ENCODE assay signal across 20 mouse cellular contexts in genomic region chr5:117827366-117827765, GRCm38 (mm10).
"Had no signal": no experiment of that assay in that cellular context is flagged by ENCODE, and none has a peak within 500 bp of the region (broad histone marks: within the 10 kb centered on the region; RNA-seq: fewer than 3 reads in every experiment).

No protein-coding gene starts in this region.

- H3K27ac ChIP-seq: lung, embryonic 15.5 days; macrophage; midbrain, embryonic 10.5 days; midbrain, embryonic 12.5 days; neural tube, embryonic 13.5 days; neural tube, embryonic 15.5 days; stomach, embryonic 15.5 days; stomach, postnatal 0 days had no signal

- H3K4me3 ChIP-seq: lung, embryonic 15.5 days; midbrain, embryonic 10.5 days; midbrain, embryonic 12.5 days; myocyte; neural tube, embryonic 13.5 days; neural tube, embryonic 15.5 days; stomach, embryonic 15.5 days had no signal

- DNase-seq: liver, postnatal 0 days; lung, adult 2 months; lung, postnatal 14 days; lung, postnatal 36 days; midbrain, embryonic 14.5 days; retina, postnatal 1 day; right cerebral cortex, adult 18-20 months; right cerebral cortex, postnatal 25 days; right cerebral cortex, postnatal 4 days; thymus, postnatal 14 days; thymus, postnatal 36 days had no signal
